Mouse (Mus musculus): ENCODE results near the gene Rad1.

- no peak for TF ChIP-seq CTCF (conservative IDR thresholded peaks at IDR 0.05; ENCODE audit: insufficient read depth, insufficient read length, low read depth, low read length)
- TF ChIP-seq POLR2A (IDR thresholded peaks at IDR 0.05; ENCODE audit: low read depth, low read length): no peak
Measured at GRCm38 (mm10) chr15:10490101-10490500, 4.3 kb downstream of the Rad1 start.

Measured in kidney, adult 2 months (tissue).